Mouse (Mus musculus) C2C12 (cell line): ENCODE measurements around the gene Ada.

Experiments used
- CTCF ChIP-seq: IDR thresholded peaks from one replicate; pipeline ENCODE4 v1.5.1; 2011; ENCODE audit not compliant: control insufficient read depth, insufficient read depth, insufficient read length
- MAX ChIP-seq: IDR thresholded peaks from one replicate; pipeline ENCODE4 v1.6.1; 2011; ENCODE audit warnings: mild to moderate bottlenecking, control low read depth

- TF ChIP-seq CTCF, result no peak
- TF ChIP-seq MAX, result no peak
These were observed 60.3 kb downstream of the Ada start for GRCm38 (mm10) chr2:163689771-163690170.
